Mouse (Mus musculus) intestine, embryonic 16.5 days (tissue): ENCODE measurements around the gene Olfr1392. TPM values are rescaled to one million over a fixed set of nuclear protein-coding genes. Genes with fewer than 3 reads are reported as not detected.

ENCODE experiments used
- ATAC-seq: fragments of 200-750 bp; cut with Nextera tagmentation; 2 replicates; pipeline ENCODE4 v1.8.0; 2017; ENCODE audit warnings: moderate TSS enrichment, moderate library complexity
- H3K27ac ChIP-seq: fragments of 300-500 bp; sonication (generic); 2 replicates; pipeline ENCODE4 v1.5.1; 2014; ENCODE audit warnings: mild to moderate bottlenecking, low read length
- H3K27me3 ChIP-seq: fragments of 300-500 bp; sonication (generic); replicated peaks from 2 replicates; pipeline ENCODE4 v1.6.1; 2014; ENCODE audit warnings: low read length, control low read depth, mixed read lengths; ENCODE audit not compliant: control insufficient read depth, insufficient read depth
- H3K36me3 ChIP-seq: fragments of 300-500 bp; sonication (generic); 2 replicates; pipeline ENCODE4 v1.6.1; 2014; ENCODE audit warnings: low read length, control low read depth; ENCODE audit not compliant: control insufficient read depth, insufficient read depth
- H3K4me1 ChIP-seq: fragments of 300-500 bp; sonication (generic); 2 replicates; pipeline ENCODE4 v1.6.1; 2014; ENCODE audit warnings: low read length, control low read depth, mixed read lengths; ENCODE audit not compliant: control insufficient read depth, insufficient read depth
- H3K4me2 ChIP-seq: fragments of 300-500 bp; sonication (generic); 2 replicates; pipeline ENCODE4 v1.6.1; 2014; ENCODE audit warnings: low read depth, low read length, control low read depth
- H3K4me3 ChIP-seq: fragments of 300-500 bp; sonication (generic); 2 replicates; pipeline ENCODE4 v1.5.1; 2014; ENCODE audit warnings: mild to moderate bottlenecking, low read length
- H3K9ac ChIP-seq: fragments of 300-500 bp; sonication (generic); 2 replicates; pipeline ENCODE4 v1.6.1; 2014; ENCODE audit warnings: low read depth, low read length
- H3K9me3 ChIP-seq: fragments of 300-500 bp; sonication (generic); 2 replicates; pipeline ENCODE4 v1.6.1; 2016; ENCODE audit warnings: low read length, control low read depth; ENCODE audit not compliant: control insufficient read depth
- WGBS: fragments of 180-500 bp; shearing (Covaris S2); extraction: QIAGEN DNeasy Blood & Tissue Kit; methylation state at CpG from one replicate; pipeline ENCODE4 v1.1.7; 2014; 5-methylcytosine and 5-hydroxymethylcytosine counted together
- polyA plus RNA-seq: library from polyadenylated mRNA; unstranded; fragments of >200 nt; fragmentation: Nextera tagmentation; extraction: Ambion mirVana; gene quantifications from 2 replicates; pipeline ENCODE4 v1.2.1, GENCODE M21; 2015

The Olfr1392 gene
- polyA plus RNA-seq, 1 experiment from 2014 or later, result not detected

DNA sequence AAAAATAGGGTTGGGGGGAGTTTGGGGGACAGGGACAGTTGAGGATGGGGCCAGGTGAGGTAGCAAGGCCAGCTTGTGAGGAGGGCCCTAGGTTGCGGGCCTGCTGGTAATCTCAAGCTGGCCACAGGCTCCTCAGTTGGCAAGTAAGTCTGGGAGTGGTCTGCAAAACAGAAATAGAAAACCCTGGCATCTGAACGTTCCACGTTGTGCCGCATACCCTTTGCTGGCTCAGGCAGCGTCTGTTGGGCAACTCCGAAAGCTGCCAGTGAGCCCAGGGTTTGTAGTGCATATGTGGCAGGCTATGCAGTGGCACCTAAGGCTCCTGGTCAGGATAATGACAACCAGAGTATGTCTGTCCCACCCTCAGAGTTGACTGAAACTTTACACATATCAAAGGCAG, 21.9 kb upstream of the Olfr1392 start:
- peaks cover 20% of the 10 kb centered on the region; the same call in 1 of the 2 replicates for H3K36me3 ChIP-seq
- WGBS, result 90% methylated on average over 6 of the region's 6 CpGs
- no peak overlapping the region for H3K4me3 ChIP-seq
- no peak overlapping the region for H3K9ac ChIP-seq
- no peak overlapping the region for H3K27ac ChIP-seq
- no peaks in the 10 kb centered on the region for H3K27me3 ChIP-seq
- H3K9me3 ChIP-seq, result no peaks in the 10 kb centered on the region
- H3K4me2 ChIP-seq, result no peak overlapping the region
- no peak for ATAC-seq
- H3K4me1 ChIP-seq, result peaks cover 38% of the 10 kb centered on the region

DNA sequence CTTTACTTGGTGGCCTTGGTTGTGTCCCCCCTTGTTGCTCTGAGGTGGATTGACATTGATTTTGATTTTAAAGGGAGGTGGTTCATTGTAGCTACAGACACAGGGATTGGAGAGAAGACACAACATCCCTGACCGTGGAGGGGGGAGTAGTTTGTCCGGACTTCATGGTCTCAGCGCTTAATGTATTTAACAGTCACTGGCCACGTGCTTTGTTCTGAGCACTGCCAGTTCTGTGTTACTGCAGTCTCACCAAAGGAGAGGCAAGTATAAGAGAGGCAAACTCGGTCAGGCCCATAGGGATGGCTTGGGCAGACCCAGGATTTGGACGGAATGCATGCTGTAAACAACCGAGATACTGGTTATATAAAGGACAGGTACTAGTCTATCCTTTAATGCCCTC, 21.0 kb upstream of the Olfr1392 start:
- Histone ChIP-seq H3K4me1 (peaks cover 38% of the 10 kb centered on the region), H3K9ac (no peak overlapping the region), H3K4me2 (no peak overlapping the region), H3K36me3 (peaks cover 18% of the 10 kb centered on the region; the same call in 1 of the 2 replicates), H3K4me3 (no peak overlapping the region), H3K27me3 (no peaks in the 10 kb centered on the region), H3K9me3 (no peaks in the 10 kb centered on the region), H3K27ac (no peak overlapping the region)
- ATAC-seq, result no peak
- 92% methylated on average over 7 of the region's 7 CpGs for WGBS

- H3K27ac ChIP-seq, result no peak overlapping the region
- H3K9me3 ChIP-seq, result no peaks in the 10 kb centered on the region
- no peak overlapping the region for H3K4me3 ChIP-seq
- peaks cover 35% of the 10 kb centered on the region for H3K4me1 ChIP-seq
- H3K27me3 ChIP-seq, result no peaks in the 10 kb centered on the region
- H3K4me2 ChIP-seq, result no peak overlapping the region
- H3K9ac ChIP-seq, result no peak overlapping the region
- WGBS, result 65% methylated on average over 11 of the region's 11 CpGs
- H3K36me3 ChIP-seq, result peaks cover 18% of the 10 kb centered on the region; the same call in 1 of the 2 replicates
- peak; percentile 29 for ATAC-seq
Observed at GRCm38 (mm10) chr11:49264622-49265021, 20.5 kb upstream of the Olfr1392 start.

DNA sequence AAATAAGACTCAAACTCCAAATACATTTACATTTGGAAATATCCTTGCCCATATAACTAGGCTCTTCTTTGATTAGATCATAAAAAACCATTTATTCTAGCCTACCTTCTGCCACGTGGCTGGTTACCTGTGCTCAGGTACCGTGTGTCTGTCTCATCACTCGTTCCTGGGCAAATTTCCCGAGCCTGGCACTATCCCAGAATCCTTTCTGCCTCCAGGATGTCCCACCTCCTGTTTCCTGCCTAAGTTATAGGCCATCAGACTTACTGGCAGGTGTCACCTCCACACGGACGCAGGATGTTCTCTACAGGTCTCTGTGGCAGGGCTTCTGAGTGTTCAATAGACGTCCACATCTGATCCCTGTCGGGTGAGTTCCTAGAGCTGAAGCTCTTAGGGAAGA, 20.0 kb upstream of the Olfr1392 start:
- Histone ChIP-seq H3K36me3 (peaks cover 18% of the 10 kb centered on the region; the same call in 1 of the 2 replicates), H3K4me2 (no peak overlapping the region)

GRCm38 (mm10) chr11:49266671-49267070, 18.4 kb upstream of the Olfr1392 start:
- Histone ChIP-seq H3K36me3 (peaks cover 9% of the 10 kb centered on the region; the same call in 1 of the 2 replicates), H3K9me3 (no peaks in the 10 kb centered on the region), H3K27me3 (no peaks in the 10 kb centered on the region), H3K9ac (no peak overlapping the region), H3K27ac (peak overlapping the region; percentile 41; the same call in 1 of the 2 replicates), H3K4me3 (no peak overlapping the region), H3K4me1 (peaks cover 23% of the 10 kb centered on the region; the same call in 1 of the 2 replicates), H3K4me2 (no peak overlapping the region)
- ATAC-seq, result peak; percentile 50
- WGBS, result 56% methylated on average over 6 of the region's 6 CpGs

More for the DNA sequence above, 20.0 kb upstream of the Olfr1392 start:
- Histone ChIP-seq H3K9me3 (no peaks in the 10 kb centered on the region), H3K4me3 (no peak overlapping the region), H3K27me3 (no peaks in the 10 kb centered on the region), H3K9ac (no peak overlapping the region), H3K4me1 (peaks cover 33% of the 10 kb centered on the region), H3K27ac (no peak overlapping the region)
- no peak for ATAC-seq
- 87% methylated on average over 8 of the region's 8 CpGs for WGBS

DNA sequence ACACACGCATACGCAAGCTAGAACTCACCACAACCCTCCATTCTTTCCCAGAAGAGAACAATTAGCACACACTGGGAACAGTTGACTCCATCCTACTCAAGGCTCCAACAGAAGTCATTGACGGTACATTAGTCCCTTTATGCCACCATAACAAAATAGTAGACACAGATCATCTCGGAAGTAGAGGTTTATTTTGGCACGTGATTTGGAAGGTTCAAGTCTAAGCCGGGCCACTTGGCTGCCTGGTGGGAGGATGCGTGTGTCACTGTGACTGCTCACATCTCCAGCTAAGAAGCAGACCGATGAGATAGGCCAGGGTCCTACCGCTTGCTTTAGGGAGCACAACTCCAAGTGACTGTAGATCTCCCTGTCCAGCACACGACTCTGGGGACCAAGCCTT, 17.8 kb upstream of the Olfr1392 start:
- H3K36me3 ChIP-seq, result 0 out of 2 replicates have a peak, but pooled peaks cover 5% of the 10 kb centered on the region
- peaks cover 16% of the 10 kb centered on the region; the same call in 1 of the 2 replicates for H3K4me1 ChIP-seq
- no peaks in the 10 kb centered on the region for H3K9me3 ChIP-seq
- H3K4me2 ChIP-seq, result no peak overlapping the region
- H3K27me3 ChIP-seq, result no peaks in the 10 kb centered on the region
- H3K9ac ChIP-seq, result no peak overlapping the region
- 87% methylated on average over 10 of the region's 10 CpGs for WGBS
- no peak overlapping the region for H3K27ac ChIP-seq
- no peak for ATAC-seq
- no peak overlapping the region for H3K4me3 ChIP-seq

- no peak for ATAC-seq
- Histone ChIP-seq H3K36me3 (no peaks in the 10 kb centered on the region), H3K27ac (peak overlapping the region; percentile 60), H3K4me3 (no peak overlapping the region), H3K27me3 (no peaks in the 10 kb centered on the region), H3K9me3 (no peaks in the 10 kb centered on the region), H3K4me1 (peaks cover 14% of the 10 kb centered on the region; the same call in 1 of the 2 replicates), H3K4me2 (no peak overlapping the region), H3K9ac (no peak overlapping the region)
- 57% methylated on average over 15 of the region's 15 CpGs for WGBS
Observed at GRCm38 (mm10) chr11:49267970-49268579, 17.0 kb upstream of the Olfr1392 start.

DNA sequence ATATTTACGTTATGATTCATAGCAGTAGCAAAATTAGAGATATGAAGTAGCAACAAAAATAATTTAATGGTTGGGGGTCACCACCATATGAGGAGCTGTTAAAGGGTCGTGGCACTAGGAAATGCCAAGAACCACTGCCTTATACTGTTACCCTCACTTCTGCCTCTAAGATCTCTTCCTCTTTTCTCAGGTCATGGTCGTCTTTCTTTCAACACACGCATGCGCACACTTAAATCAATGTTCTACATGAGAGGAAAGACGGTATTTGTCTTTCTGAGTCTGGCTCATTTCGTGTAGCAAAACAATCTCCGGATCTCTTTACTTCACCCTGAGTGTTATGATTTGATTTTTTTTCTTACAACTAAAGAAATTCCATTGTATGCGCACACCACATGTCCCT, 15.3 kb upstream of the Olfr1392 start:
- no peaks in the 10 kb centered on the region for H3K9me3 ChIP-seq
- 91% methylated on average over 9 of the region's 9 CpGs for WGBS
- no peak for ATAC-seq
- peaks cover 10% of the 10 kb centered on the region; the same call in 1 of the 2 replicates for H3K4me1 ChIP-seq
- no peak overlapping the region for H3K9ac ChIP-seq
- H3K4me2 ChIP-seq, result no peak overlapping the region
- H3K27me3 ChIP-seq, result no peaks in the 10 kb centered on the region
- H3K36me3 ChIP-seq, result no peaks in the 10 kb centered on the region
- no peak overlapping the region for H3K4me3 ChIP-seq
- H3K27ac ChIP-seq, result no peak overlapping the region

DNA sequence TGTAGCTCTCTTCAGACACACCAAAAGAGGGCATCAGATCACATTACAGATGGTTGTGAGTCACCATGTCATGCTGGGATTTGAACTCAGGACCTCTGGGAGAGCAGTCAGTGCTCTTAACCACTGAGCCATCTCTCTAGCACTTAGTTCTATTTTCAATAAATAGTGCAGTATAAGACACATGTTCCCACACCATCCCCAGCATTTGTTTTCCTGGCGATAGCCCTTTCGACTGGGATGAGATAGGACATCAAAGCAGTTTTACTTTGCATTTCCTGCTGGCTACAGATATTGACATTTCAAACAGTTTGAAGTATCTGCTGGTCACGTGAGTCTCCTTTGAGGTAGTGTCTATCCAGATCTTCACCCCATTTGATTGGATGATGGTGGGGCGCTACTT, 14.7 kb upstream of the Olfr1392 start:
- H3K9me3 ChIP-seq, result no peaks in the 10 kb centered on the region
- H3K27ac ChIP-seq, result no peak overlapping the region
- H3K36me3 ChIP-seq, result no peaks in the 10 kb centered on the region
- peaks cover 10% of the 10 kb centered on the region; the same call in 1 of the 2 replicates for H3K4me1 ChIP-seq
- no peak overlapping the region for H3K9ac ChIP-seq
- H3K4me2 ChIP-seq, result no peak overlapping the region
- no peak for ATAC-seq
- H3K27me3 ChIP-seq, result no peaks in the 10 kb centered on the region
- 87% methylated on average over 4 of the region's 4 CpGs for whole genome bisulfite sequencing
- H3K4me3 ChIP-seq, result no peak overlapping the region
